Mouse (Mus musculus): ENCODE measurements around the gene Rora.

GRCm38 (mm10) chr9:68654333-68655017, 889 bp downstream of the Rora start:
- TF ChIP-seq CTCF (IDR thresholded peaks at IDR 0.05; ENCODE audit: low read depth) (0 out of 2 replicates have a peak, but pooled peaks have one; percentile 9), EP300 (IDR thresholded peaks at IDR 0.05; ENCODE audit: low read depth) (no peak)
